Mouse (Mus musculus) megakaryocyte, adult 5-6 weeks (primary cell): ENCODE measurements around the gene Appbp2. TPM values are rescaled to one million over a fixed set of nuclear protein-coding genes. Genes with fewer than 3 reads are reported as not detected.
"Not testable (repeated sequence)": the region's sequence is repeated elsewhere in the genome, so short reads cannot be mapped to it uniquely, and the experiment has no call there.

Experiments used
- ATAC-seq: 2 replicates; pipeline ENCODE4 v1.8.0; 2016; ENCODE audit warnings: mild to moderate bottlenecking, inconsistent platforms; ENCODE audit not compliant: poor library complexity, severe bottlenecking
- total RNA-seq, 2 experiments: library from RNA; stranded (forward) in 1 of 2; stranded (reverse) in 1 of 2; fragments of 153-499, 151-499 nt in 1 of 2; fragments of 221-1000, 200-1000 nt in 1 of 2; gene quantifications; 2 replicates each; pipeline versions ENCODE4 v1.2.3 to v1.2.4; 2015 to 2017

Appbp2 gene
- total RNA-seq, 2 experiments from 2014 or later, result 20.7 to 32.5 TPM

DNA sequence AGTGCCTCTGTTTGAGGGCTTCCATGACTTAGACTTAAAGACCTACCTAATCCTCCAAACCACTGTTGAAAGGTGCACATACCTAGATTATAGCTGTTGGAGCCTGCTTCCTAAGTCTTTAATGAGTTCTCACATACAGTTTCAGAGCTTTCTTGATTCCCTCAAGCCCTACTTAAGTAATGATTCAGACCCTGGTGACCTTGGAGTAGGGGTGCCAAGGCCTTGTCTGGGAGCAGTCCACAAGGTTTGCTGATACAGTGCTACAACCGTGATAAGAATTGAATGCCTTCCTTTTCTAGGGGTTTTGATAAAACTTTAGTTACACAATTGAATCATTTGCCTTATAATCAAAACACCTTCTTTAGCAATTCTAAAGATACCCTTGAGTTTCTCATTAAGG, 67.4 kb downstream of the Appbp2 start:
- no peak for ATAC-seq

DNA sequence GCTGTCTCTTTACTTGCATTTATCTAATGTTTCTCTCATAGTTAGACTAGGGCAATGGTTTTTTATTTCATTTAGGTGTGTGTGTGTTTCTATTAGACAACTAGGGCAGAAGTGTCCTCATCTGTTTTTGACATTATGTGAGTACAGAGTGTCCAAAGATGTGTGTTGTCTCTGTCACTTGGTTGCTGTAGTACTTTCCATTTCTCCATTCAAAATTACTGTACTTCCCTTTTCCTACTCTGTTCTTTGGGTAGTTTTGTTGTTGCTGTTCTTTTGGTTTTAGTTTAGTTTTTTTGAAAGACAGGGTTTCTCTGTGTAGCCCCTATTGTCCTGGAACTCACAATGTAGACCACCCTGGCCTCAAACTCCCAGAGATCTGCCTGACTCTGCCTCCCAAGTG, 70.6 kb downstream of the Appbp2 start:
- 0 out of 2 replicates have a peak, but pooled peaks have one; percentile 51 for ATAC-seq

GRCm38 (mm10) chr11:85163014-85163413, 71.9 kb downstream of the Appbp2 start:
- ATAC-seq, result not testable (repeated sequence)

GRCm38 (mm10) chr11:85157301-85157700, 77.6 kb downstream of the Appbp2 start:
- ATAC-seq, result no peak

DNA sequence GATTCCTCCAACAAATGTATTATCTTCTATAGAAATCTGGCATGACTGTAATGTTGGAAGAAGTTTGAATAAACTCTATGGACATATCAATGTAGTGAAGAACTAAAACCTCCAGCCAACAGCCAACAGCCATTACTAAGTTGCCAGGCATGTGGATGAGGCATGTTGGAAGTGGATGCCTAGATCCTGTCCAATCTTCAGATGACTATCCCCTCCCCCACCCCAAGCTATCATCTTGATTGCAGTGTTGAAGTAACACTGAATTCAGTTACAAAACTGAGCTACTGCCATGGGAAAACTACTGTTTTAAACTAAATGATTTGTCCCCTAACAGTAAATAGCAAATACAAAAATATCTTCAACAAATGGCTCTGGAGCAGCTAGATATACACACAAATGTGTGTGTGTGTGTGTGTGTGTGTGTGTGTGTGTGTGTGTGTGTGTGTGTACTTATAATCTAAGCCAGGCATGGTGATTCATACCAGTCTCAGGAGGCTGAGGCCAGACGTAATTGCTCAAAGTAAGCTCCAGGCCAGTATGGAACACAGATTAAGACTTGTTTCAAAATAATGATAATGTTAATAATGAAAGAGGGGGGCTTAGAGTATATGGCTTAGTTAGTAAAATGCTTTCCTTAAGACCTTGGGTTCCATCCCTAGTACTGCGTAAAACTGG, 82.5 kb downstream of the Appbp2 start:
- no peak for ATAC-seq

DNA sequence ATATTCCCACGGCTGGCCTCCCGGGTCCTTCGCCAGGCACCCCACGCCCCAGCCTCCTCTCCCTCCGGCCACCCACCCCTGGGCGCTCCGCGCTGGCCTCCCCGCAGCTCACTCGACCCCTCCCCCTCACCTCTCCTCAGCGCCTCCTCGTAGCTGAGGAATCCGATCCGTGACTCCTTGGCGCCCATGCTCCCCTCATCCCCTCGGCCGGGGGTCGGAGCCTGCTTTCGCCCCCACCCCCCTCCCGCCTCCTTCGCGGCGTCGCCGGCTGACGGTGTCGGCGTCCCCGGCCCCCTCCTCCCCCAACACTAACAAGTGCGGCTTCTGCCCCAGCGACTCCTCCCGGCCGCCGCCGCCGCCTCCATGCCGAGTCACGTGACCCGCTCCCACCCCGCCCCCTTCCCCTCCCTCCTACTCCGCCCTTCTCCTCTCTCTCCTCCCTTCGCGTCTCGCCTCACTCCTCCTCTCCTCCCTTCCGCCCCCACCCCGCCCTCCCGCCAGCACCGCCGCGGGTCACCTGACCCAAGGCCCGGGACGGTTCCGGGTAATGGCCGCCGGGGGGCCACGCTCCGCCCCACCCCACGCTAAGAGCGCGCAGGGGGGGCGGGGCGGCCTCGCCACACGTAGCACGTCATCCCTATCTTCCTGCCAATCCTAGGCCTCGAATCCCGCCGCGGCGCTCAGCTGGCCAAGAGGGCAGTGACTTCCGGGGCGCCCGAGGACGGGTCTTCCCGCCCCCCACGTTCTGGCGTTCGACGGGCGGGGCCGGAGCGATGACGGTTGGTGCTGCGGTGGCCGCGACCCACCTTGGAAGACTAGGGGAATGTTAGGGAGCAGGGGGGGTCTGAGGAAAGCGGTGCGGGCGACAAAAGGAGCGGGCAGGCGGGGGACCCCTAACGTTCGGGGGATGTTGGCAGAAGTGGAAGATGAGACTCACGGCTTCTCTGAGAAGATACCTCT, 95.1 kb downstream of the Appbp2 start, which contains the start of gene Usp32:
TSS of gene Usp32 (minus strand) at position 581 of the 960 bp plus-strand sequence.
- ATAC-seq, result peak; percentile 96

DNA sequence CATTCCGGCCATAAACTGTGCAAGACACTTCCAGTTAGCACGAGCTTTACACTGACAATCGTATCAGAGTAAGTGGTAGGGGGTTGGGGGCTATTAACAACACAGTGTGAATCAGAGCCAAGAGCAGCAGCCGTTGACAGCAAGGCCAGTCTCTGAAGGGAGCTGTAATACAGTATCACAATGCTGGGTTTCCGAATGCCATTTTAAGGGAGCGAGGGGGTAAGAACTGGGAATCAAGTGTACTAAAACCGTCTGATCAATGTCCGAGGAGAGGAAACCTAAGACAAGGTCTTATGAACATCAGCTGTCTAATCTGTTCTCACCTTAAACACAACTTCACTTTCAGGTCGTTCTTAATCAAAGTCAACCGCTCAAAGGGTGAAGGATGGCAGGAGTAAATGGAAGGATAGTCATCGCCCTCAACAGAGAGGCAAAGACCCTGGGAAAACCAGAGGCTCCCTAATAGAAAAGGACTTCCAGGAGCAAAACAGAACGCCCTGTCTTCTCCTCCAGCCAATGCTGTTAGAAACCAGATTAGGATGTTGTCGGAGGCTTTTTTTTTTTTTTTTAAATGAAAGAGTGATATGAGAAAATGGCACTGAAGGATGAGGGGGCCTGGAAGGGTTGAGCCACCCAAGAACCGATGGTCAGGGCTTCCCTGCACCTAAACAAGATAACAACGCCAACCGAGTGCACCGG, 96.0 kb downstream of the Appbp2 start:
- no peak for ATAC-seq

Other genes starting within 250 kb of the Appbp2 start
- 24.9 and 27.3 TPM in 2 replicates for gene Usp32, start 95.0 kb downstream of the Appbp2 start, total RNA-seq (2015)
- gene Usp32, start 95.0 kb downstream of the Appbp2 start, total RNA-seq (2017), result 22.0 and 45.3 TPM in 2 replicates
- not detected in 2 replicates for gene 1700125H20Rik, start 64.7 kb downstream of the Appbp2 start, total RNA-seq (2015)
- gene 1700125H20Rik, start 64.7 kb downstream of the Appbp2 start, total RNA-seq (2017), result not detected in 2 replicates
- 27.5 and 30.6 TPM in 2 replicates for gene Ppm1d, start 76.1 kb upstream of the Appbp2 start, total RNA-seq (2015)
- gene Ppm1d, start 76.1 kb upstream of the Appbp2 start, total RNA-seq (2017), result 13.2 and 14.0 TPM in 2 replicates
- 14.5 and 17.5 TPM in 2 replicates for gene Bcas3, start 118.0 kb upstream of the Appbp2 start, total RNA-seq (2015)
- gene Bcas3, start 118.0 kb upstream of the Appbp2 start, total RNA-seq (2017), result 10.7 and 12.8 TPM in 2 replicates